Mouse (Mus musculus) megakaryocyte, embryonic 14.5 days (primary cell): ENCODE data around the gene Tmpo.

ENCODE experiments used
- FLI1 ChIP-seq: IDR thresholded peaks from 2 replicates; pipeline ENCODE4 v1.6.1; 2012; ENCODE audit warnings: low read length, inconsistent platforms, mixed read lengths
- GATA1 ChIP-seq: IDR thresholded peaks from 3 replicates; pipeline ENCODE4 v1.6.1; 2012; ENCODE audit warnings: mixed read lengths, low read length, inconsistent platforms, borderline replicate concordance

- TF ChIP-seq FLI1 (no peak), GATA1 (no peak)
These were observed 19.0 kb downstream of the Tmpo start for GRCm38 (mm10) chr10:91162077-91162476.
